Mouse (Mus musculus): Measurements from ENCODE around the gene Plekha6.

- no peak for TF ChIP-seq CTCF (IDR thresholded peaks at IDR 0.05; ENCODE audit: low read depth, low read length)
- TF ChIP-seq POLR2A (IDR thresholded peaks at IDR 0.05; ENCODE audit: borderline replicate concordance, low read depth, low read length): no peak
These were observed 15.9 kb upstream of the Plekha6 start for GRCm38 (mm10) chr1:133148122-133148521.
